Mouse (Mus musculus): ENCODE data around the gene Rassf4.

Rassf4 gene

DNA sequence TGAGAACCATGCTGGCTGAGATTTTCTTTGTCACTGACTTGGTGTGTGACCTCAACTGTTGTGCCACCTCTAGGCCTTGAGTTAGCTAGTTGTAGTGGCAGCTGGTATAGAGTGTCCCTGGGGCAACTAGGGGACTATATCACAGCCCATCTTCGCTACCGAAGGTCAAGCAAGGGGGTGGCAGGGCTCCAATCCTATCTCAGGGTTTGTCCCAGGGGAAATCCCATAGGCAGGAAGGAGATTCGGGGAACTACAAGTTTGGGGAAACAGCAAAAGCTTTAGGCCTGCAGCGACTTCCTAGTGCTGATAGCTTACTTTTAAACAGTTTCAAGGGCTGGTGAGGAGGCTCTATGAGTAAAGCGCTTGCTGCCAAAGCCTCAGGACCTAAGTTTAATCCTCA lies 1.4 kb downstream of the Rassf4 start:
- in situ Hi-C loops (cut with MseI, MboI), result loop anchor here in 1 of 2 experiments (25.0 kb wide), 1 partner anchor 1165 kb away; the partner anchor contains the start of gene Zfp637

DNA sequence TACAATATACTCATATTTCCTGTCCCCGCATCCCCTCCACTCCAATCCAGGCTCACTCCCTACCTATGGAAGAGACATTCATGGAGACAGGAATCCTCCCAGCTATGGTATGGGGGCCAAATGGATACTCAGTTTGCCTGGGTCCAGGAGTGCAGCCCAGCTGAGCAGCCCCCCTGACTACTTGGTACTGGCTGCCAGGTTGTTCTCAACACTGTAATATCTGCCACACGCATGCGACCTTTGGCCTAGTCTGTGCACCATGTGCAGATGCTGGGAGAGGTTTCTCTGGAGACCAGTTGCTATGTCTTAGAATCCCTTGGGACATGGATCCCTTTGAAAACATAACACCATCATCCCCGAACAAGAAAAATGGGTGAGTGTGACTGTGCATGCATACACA lies 2.0 kb downstream of the Rassf4 start:
- in situ Hi-C loops (cut with MseI, MboI), result loop anchor here in 1 of 2 experiments (25.0 kb wide), 1 partner anchor 1166 kb away; the partner anchor contains the start of gene Zfp637

DNA sequence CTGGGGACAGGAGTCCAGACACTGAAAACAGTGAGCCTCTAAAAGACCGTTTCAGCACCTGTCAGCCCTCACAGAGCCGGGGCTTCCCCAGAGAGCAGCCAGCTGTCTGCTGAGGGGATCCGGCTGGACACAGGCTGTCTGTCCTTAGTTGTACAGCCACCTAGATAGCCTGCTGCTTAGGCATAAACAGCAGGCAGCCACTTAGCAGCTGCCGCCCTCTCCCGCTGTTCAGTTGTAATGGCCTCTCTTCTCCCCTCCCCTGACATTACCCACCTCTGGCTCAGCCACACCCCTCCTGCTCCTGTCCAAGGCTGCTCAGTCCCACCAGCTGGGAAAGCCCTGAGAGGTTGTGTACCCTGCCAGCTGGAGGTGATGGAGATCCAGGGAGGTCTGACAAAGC lies 2.7 kb downstream of the Rassf4 start:
- in situ Hi-C loops (cut with MseI, MboI), result loop anchor here in 1 of 2 experiments (25.0 kb wide), 1 partner anchor 1166 kb away; the partner anchor contains the start of gene Zfp637

DNA sequence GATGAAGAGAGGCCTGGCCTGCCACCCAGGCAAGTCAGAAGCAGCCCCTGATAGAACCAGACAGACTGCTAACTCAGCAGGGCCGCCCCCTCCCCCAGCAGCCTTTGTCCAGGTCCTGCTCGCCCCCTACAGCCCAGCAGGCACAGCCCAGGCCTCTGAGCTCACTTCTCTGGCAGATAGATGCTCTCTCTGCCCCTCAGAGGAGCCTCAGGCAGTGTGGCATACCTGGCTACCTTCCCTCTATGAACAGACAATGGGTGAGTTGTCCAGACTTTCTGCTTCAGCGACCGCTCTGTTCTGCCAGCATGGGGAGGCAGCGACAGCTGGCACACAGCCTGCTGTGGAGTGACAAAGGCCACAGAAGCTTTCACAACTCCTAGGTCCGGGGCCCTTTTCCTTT lies 3.6 kb downstream of the Rassf4 start:
- in situ Hi-C loops (cut with MseI, MboI), result loop anchor here in 1 of 2 experiments (25.0 kb wide), 1 partner anchor 1167 kb away; the partner anchor contains the start of gene Zfp637

DNA sequence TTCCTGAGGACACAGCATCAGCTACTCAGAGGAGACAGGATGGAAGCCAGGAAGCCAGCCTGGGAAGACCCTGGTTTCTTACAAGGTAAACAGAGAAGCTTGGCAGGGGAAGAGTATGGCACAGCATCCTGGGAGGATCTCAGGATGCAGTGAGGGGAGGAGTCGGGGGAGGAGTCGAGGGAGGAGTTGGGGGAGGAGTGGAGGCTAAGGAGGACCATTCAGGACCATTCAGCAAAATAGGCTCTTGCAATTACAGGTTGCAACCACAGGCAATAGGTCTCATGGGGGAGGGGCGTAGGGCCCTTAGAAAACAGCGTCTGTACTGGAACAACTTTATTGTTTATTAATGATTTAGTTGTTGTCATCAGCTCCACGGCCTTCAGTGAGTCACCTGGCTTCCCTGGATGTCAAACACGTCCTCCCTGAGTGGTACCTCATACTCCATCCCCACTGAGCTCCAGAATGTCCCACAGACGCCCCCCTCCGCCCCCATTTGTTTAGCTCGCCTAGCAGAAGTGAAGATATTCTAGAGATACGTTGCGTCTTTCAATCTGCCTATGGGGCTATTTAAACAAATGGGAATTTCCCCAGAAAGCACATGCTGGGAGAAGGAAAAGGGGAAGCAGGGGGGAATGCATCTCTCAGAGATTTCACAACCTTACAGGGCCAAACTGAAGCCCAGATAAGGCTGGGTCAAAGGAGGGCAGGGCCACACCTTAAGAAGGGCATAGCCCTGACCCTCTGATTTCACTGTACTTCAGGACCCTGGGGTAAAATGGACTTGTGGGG lies 4.9 kb downstream of the Rassf4 start:
- in situ Hi-C loops (cut with MseI, MboI), result loop anchor here in 1 of 2 experiments (25.0 kb wide), 1 partner anchor 1168 kb away; the partner anchor contains the start of gene Zfp637

DNA sequence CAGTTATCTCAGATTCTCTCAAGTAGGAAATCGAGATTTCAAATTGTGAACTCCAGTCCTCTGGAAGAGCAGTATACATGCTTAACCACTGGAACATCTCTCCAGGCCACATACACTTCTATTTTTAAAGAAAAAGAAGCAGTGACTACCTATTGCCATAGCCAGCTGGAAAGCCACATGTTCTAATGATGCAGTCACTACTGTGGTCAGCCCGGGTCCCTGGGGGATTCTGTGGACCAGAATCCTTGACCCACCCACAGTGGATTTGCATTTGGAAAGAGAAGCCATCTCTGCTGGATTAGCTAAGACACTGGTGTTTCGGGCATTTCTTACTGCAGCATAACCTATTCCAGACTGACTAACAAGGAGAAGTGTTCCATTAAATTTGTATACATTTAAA lies 6.4 kb downstream of the Rassf4 start:
- in situ Hi-C loops (cut with MseI, MboI), result loop anchor here in 1 of 2 experiments (25.0 kb wide), 1 partner anchor 1170 kb away; the partner anchor contains the start of gene Zfp637

DNA sequence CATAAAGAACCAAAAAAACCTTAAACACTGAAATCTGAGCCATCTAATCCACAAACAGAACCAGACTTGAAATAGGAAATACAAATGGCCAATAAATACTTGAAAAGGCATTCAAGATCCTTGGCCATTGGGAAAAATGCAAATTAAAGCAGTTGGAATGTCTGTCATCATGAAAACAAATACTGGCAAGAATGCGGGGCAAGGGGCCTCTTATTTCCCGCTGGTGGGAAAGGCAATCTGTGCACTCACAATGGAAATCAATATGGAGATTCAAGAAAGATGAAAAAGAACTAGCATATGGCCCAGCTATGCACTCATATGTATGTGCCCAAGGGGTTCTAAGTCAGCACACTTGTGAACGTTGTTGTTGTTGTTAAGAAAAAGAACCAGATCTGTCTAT lies 6.9 kb downstream of the Rassf4 start:
- in situ Hi-C loops (cut with MseI, MboI), result loop anchor here in 1 of 2 experiments (25.0 kb wide), 1 partner anchor 1170 kb away; the partner anchor contains the start of gene Zfp637

DNA sequence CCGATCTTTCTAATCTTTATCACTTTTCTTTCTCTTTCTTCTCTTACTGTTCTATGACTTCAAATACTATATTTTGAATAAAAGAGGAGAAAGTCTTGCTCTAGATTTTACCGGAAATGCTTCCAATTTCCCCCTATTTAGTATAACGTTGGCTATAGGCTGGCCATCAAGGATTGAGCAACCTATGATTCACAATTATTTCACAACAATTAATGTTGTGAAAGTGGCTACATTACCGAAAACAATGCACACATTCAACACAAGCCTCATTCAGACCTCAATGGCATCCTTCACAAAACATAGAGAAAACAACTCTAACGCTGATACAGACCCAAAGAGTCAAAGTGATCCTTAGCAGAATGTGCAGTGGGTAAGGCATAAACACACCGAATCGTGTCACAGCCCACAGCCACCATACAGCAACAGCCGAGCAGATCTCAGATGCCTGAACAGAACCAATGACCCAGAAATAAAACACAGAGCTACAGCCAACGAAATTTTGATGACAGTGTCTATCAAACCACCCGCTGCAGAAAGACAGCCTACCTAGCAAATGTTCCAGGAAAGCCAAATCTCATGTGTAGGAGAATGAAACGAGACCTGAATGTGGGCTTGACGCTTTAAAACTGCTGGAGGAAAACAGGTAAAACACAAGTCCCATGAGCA lies 7.5 kb downstream of the Rassf4 start:
- in situ Hi-C loops (cut with MseI, MboI), result loop anchor here in 1 of 2 experiments (25.0 kb wide), 1 partner anchor 1171 kb away; the partner anchor contains the start of gene Zfp637

DNA sequence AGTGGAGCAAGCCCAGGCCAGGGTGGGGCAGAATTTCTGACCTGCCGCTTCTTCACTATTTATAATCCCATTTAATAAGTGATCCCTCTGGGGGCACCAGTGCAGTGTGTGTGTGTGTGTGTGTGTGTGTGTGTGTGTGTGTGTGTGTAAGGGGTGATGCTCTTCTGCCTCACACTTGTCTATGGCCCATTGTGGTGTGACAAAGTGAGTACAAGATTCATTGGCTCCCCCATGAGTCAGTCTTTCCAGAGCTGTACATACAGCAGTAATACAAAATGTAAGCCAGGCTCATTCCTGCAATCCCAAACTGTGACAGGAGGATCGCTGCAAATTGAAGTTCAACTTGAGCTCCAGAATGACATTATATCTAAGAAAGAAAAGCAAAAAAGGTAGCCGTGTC lies 8.9 kb downstream of the Rassf4 start:
- in situ Hi-C loops (cut with MseI, MboI), result loop anchor here in 1 of 2 experiments (25.0 kb wide), 1 partner anchor 1172 kb away; the partner anchor contains the start of gene Zfp637

DNA sequence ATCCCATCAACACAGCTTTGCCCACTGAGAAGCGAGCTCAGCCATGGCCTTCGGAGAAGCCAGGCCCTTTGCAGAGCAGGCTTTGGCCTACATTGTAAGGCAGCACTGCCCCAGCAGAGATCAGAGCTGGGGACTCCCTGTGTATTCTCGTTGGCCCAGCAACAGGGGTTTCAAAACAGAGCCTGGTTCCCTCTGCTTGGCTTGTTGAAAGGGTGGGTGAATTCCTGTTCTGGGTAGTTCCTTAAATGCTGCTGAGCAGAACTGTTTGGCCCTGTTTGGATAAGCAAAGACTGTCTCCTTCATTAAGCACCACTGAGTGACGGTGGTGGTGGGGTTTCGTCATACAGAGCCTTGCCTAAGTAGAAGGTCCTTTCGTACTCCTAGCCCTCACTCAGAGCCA lies 9.7 kb downstream of the Rassf4 start:
- in situ Hi-C loops (cut with MseI, MboI), result loop anchor here in 1 of 2 experiments (25.0 kb wide), 1 partner anchor 1173 kb away; the partner anchor contains the start of gene Zfp637

DNA sequence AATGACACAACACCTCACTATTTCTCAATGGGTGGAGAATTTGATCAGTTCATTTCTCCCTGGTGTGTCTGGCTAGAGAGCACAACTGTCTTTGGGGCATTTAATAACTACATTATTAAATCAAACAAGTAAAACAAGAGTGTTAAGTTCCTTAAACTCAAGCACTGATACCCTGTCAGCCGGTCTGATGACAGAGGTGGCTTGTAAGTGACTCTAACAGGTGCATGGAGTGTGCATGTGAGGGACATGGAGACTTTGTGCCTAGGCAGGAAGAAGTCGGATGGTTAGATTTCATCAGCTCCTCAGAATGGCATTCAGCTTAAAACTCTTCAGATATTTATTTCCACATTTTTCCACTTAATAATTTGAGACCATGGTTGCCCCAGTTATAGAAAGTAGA lies 10.4 kb downstream of the Rassf4 start:
- in situ Hi-C loops (cut with MseI, MboI), result loop anchor here in 1 of 2 experiments (25.0 kb wide), 1 partner anchor 1174 kb away; the partner anchor contains the start of gene Zfp637

DNA sequence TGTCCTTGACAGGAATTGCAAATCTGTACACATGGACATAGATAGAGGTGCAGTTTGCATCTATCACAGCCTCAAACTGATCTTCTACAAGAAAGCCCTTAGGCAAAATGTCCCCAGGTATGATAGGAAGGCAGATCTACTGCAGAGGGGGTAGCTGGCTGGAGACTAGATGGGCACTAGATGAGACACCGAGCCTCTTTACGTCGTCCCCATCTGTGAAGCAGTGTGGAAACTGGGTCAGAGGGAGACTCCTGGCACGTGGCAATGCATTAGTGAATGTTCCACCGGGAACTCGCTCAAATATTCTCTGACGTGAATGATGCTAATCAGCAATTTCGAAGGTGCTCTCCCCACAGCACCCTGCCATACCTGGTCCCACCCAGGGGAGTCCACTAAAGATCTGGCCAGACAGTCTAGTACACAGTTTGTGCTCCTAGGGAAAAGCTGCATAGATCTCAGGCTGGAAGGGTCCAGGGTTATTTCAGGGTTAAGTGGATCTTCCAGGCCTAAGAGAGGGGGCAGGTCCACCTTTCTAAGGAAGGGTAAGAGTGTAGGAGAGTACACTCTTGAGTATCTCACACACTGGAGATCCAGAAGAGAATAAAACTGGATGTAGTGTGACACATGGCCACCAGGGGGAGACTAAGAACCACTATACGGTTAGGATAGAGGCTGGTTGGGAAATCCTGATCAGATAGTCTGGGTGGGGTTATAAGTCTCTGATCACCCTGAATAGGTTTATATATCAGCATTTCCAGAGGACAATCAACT lies 19.9 kb downstream of the Rassf4 start:
- in situ Hi-C loops (cut with MseI, MboI), result loop anchor here (5.0 to 25.0 kb wide), 2 partner anchors 43 to 1183 kb away; partner anchors contain the start of gene Zfp637 (in 1 of the 2)

DNA sequence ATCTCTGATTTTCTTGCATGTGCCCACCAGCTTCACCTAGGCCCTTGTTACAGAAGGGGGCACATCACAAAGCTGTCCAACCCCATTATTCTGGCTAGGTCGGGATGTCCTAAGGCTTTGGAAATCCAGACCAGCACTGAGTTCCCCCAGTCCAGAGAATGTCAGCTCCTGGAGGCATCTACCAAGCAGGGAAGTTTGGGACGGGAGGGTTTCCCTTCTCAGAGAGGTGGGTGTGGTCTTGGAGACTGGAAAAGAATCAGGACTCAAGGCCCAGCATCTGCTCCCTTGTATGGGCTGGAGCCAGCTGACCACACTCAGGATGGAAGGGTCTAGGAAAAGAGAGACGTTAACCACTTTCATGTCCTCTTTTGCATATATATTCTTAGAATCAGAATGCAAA lies 20.6 kb downstream of the Rassf4 start:
- in situ Hi-C loops (cut with MseI, MboI), result loop anchor here (5.0 to 25.0 kb wide), 2 partner anchors 44 to 1184 kb away; partner anchors contain the start of gene Zfp637 (in 1 of the 2)

DNA sequence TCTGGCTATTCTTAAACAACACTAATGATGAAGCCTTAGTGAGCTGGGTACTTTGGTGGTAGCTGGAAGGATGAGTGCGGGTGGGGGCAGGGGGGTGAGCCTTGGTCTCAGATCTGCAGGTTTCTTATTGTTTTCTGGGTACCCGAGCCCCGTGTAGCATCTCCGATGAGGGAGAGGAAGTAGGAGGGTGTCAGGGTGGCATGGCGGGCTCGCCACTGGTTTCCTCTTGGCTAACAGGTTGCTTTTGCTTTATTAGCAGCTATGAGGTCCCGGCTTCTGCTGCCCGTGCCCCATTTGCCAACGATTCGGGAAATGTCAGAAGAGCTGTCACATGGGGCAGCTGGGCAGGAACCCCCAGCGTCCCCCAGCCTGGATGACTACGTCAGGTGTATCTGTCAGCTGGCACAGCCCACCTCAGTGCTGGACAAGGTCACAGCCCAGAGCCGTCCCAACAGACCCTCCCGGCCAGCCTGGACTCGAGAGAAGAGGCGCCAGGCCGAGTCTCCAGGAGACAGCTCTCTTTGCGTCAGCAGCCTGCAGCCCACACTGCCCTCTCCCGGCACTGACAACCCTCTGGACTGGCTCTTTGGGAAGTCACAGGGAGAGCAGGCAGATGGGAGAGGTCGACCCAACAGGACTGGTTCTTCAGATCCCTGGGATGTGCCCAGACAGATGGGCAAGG lies 22.2 kb downstream of the Rassf4 start:
- in situ Hi-C loops (cut with MseI, MboI), result loop anchor here (5.0 to 25.0 kb wide), 2 partner anchors 46 to 1186 kb away; partner anchors contain the start of gene Zfp637 (in 1 of the 2)

DNA sequence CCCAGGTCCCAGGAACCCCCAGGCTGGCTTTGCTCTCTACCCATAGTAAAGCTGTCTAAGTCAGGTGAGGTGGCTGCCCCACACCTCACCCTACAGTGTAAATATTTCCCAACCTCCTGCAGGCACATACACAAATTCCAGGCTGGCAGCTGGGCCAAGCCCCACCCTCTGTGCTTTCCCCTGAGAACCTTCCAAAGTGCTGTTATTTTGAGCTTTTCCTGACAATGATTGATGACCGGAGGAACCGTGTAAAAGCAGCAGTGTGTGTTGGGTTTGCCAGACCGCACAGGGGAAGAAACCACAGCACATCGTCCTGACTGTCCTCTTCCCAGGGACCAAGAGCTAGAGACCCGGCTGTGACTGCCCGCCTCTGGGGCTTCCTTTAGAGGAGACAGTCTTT lies 23.3 kb downstream of the Rassf4 start, which contains the start of gene Depp1:
TSS of gene Depp1 (plus strand) at position 204 of the 400 bp plus-strand sequence.
- in situ Hi-C loops (cut with MseI, MboI), result loop anchor here (5.0 to 25.0 kb wide), 2 partner anchors 47 to 1187 kb away; partner anchors contain the start of gene Zfp637 (in 1 of the 2)

DNA sequence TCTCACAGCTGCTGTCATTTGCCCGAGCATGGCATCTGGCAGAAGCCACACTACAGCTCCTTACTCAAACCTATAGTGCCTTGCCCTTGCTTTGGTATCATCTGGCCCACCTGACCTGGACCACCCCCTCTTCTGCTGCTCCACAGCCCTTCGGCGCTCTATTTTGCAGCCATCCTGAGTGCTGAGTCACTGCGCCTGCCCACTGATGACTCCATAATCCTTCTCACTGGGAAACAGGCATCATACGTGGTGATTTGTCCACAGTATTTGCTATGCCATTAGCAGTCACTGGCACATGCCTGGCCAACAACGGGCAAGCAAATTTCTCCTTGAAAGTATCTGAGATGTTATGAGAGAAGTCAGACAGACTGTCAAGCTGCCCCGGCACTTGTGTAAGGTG lies 23.9 kb downstream of the Rassf4 start:
- in situ Hi-C loops (cut with MseI, MboI), result loop anchor here (5.0 to 25.0 kb wide), 2 partner anchors 47 to 1187 kb away; partner anchors contain the start of gene Zfp637 (in 1 of the 2)

DNA sequence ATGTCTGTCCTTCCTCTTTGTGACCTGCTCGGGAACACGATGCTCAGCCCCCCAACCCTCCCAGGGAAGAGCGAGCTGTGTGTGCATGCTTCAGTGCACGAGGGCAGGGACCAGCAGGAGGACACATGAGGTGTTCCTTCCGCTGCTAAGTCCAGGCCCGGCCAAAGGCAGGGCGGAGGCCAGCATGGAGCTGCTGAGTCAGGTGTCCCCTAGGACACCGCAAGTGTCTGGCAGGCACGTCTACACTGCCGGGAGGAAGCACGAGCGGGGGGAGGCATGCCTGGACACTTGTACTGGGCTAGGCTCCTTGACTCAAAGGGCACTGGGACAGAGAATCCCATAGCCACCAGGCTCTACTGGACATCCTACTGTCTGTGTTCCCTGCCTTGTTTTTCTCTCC lies 26.0 kb downstream of the Rassf4 start:
- in situ Hi-C loops (cut with MseI, MboI), result no loop called here

DNA sequence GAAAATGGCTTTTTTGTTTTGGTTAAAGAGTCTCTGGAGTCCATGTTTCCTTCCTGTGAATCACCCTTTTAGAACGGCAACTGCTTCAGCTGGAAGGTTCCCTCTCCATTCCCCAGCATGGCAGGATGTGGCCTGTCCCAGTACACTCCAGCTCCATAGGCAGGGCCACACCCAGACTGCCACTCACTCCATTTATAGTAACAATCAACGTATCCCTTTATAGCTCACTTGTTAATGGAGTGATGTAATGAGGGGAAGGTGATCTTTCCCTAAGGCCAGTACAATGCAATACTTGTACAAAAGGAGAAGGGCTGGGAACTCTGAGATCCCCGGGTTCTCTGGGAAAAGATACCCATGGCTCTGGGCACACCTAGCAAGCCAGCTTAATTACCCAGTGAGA lies 29.4 kb downstream of the Rassf4 start:
- in situ Hi-C loops (cut with MseI, MboI), result no loop called here

DNA sequence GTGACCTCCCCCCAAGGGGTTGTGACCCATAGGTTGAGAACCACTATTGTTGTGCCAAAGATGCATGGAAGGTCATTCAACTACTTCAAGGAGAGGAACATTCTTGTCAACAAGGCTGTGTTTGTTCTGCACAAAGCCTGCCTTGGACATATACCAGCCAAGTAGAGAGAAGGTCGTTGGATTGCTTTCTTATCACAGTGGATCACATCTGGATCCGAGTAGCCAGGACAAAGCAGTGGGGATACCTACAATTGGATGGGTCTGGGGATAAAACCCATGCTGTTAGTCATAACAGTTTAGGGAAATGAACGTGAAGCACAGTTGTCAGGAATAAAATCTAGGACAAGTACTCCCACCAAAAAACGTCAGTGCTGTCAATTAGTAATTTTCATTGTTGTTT lies 29.9 kb downstream of the Rassf4 start:
- in situ Hi-C loops (cut with MseI, MboI), result no loop called here

DNA sequence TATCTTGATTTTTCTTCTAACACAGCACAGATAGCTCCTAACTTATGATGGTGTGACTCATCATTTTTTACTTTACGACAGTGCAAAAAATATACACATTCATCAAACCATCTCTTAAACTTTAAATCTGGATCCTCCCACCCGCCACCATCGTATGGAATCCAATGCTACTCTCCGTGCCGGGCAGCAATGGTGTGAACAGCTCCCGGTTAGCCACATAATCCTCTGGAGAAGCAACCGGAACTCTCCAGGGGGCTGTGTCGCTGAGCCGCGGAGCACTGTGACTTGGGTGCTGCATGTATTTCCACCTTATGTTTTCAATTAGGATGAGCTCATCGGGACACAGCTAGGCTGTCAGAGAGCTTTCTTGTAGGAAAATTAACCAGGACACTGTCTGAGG lies 30.8 kb downstream of the Rassf4 start:
- in situ Hi-C loops (cut with MseI, MboI), result no loop called here
